Mouse (Mus musculus): ENCODE data around the gene Oxct2a. TPM values are rescaled to one million over a fixed set of nuclear protein-coding genes. Genes with fewer than 3 reads are reported as not detected.
A peak's percentile ranks its signal among the peaks of the same experiment; 100 is the strongest.
"Not testable (repeated sequence)": the region's sequence is repeated elsewhere in the genome, so short reads cannot be mapped to it uniquely, and the experiment has no call there.

Gene Oxct2a
- not detected in 2 replicates for total RNA-seq (2017)

DNA sequence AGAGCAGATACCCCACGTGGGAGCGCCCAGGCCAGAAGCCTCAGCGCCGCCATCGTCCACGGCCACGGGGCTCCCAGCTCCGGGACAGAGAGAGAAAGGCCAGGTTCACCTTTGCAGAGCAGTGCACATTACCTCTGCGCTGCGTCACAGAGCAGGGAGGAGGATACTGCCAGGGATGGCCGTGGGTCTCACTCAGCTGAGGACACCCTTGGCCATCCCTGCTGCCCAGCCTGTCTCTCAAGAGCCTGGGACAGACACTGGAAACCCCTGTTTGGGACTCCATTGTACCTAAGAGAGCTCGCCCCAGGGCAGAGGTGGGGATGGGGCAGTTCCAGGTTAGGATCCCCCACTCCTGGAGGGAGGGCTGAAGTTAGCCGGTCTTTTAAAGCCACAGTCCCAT, at the start of gene Oxct2a:
Gene Oxct2a, minus strand, starts transcription at position 101 of the 400 bp plus-strand sequence.
- no peak for ATAC-seq (ENCODE audit: extremely low read depth, insufficient number of reproducible peaks, low FRiP score, poor library complexity, severe bottlenecking)

- no peak for ATAC-seq (ENCODE audit: extremely low read depth, insufficient number of reproducible peaks, low FRiP score, poor library complexity, severe bottlenecking)
These were observed 40.1 kb upstream of the Oxct2a start for GRCm38 (mm10) chr4:123363555-123363954.

DNA sequence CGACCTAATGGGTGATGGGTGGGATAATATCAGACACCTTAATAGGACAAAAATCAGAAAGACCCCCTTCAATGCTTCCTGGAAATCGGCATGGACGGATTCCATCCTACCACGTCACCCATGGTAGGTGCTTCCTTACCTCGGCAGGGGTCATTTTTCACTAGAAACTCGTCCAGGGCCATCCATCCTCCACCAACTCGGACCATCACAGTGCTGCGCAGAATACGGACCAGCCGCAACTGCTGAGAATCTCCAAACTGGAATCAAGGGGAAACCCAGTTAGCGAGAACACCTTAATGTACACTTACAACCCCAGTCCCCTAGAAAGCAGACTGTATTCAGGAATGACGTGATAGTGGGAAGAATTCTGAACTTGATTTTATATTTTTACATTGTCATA, 37.3 kb upstream of the Oxct2a start:
- ATAC-seq (ENCODE audit: extremely low read depth, insufficient number of reproducible peaks, low FRiP score, poor library complexity, severe bottlenecking), result no peak

DNA sequence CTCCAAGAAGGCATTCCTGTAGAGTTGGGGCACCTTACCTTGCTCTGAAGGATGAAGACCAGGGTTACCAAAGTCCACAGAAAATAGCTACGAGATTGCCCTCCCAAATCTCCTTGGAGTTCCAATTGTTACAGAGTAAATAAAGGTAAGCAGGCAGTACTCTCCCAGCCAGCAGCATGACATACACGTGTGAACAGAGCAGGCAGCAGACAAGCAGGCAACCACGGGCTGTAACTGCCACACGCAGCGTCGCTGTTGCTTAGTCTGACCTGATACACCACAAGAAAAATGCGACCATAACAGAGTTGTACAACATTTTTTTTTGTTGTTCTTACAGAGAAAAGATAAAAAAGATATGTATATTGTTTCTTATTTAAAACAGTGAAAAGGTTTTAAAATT, 35.2 kb upstream of the Oxct2a start:
- no peak for ATAC-seq (ENCODE audit: extremely low read depth, insufficient number of reproducible peaks, low FRiP score, poor library complexity, severe bottlenecking)

- ATAC-seq (ENCODE audit: extremely low read depth, insufficient number of reproducible peaks, low FRiP score, poor library complexity, severe bottlenecking), result no peak
These were observed 32.5 kb upstream of the Oxct2a start for GRCm38 (mm10) chr4:123355941-123356340.

- peak; percentile 19; the same call in 1 of the 2 replicates for ATAC-seq (ENCODE audit: extremely low read depth, insufficient number of reproducible peaks, low FRiP score, poor library complexity, severe bottlenecking)
These were observed 29.9 kb upstream of the Oxct2a start for GRCm38 (mm10) chr4:123353271-123353877.

- ATAC-seq (ENCODE audit: extremely low read depth, insufficient number of reproducible peaks, low FRiP score, poor library complexity, severe bottlenecking), result no peak
These were observed 20.0 kb upstream of the Oxct2a start for GRCm38 (mm10) chr4:123343471-123343789.

DNA sequence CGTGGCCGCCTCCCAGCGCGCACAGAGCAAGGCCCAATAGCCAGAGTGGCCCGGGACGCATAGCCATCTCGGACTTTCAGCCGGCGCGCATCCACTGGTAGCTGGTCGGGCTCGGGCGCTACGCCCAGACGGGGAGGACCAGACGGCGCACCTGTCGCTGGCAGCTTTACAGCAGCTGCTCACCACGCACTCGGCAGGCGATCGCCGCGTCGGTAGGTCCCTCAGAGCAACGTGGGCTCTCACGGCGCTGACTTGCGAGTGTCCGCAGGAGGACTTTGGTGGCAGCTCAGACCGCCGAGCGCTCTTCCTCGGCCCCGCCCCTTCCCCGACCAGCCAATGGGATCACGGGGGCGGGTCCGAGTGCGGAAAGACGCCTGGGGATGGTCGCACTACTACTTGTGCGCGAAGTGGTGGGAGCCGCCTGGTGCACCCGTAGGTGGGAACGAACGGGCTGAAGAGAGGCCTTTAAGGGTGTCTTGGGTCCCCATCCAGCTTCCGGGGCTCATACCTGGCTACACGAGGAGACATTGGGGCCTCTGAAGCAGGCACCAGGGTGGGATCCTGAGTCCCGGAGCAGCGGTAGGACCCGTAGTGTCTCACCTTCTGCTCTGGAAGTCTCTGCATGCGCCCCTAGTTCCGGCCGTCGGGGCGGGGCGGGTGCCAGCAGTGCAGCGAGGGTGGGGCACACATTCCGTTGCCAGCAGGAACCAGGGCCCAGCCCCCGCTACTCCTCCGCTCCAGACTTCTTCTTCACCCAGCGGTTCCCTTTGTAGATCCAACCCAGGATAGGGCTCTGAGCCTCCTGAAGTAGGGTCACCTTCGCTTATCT, 19.4 kb upstream of the Oxct2a start, which contains the start of gene Bmp8a:
Gene Bmp8a, minus strand, starts transcription at position 611 of the 829 bp plus-strand sequence.
- ATAC-seq (ENCODE audit: extremely low read depth, insufficient number of reproducible peaks, low FRiP score, poor library complexity, severe bottlenecking), result peak; percentile 34; the same call in 1 of the 2 replicates

DNA sequence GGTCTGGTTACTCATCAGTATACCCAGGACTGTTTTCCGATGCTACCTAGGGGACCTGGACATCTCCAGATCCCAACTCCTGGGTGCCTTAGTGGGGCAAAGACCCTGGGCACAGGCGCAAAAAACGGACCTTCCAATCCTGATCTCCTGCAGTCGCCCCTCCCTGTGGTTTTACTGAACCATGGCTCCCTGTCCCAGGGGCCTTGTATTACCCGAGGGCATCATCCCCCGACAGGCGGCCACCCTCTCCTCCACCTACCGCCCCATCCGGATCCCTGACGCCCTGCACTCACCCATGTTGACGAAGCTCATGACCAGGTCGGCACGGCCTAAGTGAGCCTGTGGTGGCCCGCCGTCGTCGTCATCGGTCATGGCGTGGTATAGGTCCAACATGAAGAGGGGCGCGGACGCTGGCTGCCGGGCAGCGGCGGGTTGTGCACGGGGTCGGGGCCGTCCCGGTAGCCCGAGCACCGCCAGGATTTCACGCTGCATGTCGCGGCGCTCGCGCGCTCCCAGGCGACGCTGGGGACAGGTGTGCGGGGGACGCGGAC, 18.7 kb upstream of the Oxct2a start:
- ATAC-seq (ENCODE audit: extremely low read depth, insufficient number of reproducible peaks, low FRiP score, poor library complexity, severe bottlenecking), result no peak

- no peak for ATAC-seq (ENCODE audit: extremely low read depth, insufficient number of reproducible peaks, low FRiP score, poor library complexity, severe bottlenecking)
These were observed 16.8 kb upstream of the Oxct2a start for GRCm38 (mm10) chr4:123340232-123340631.

DNA sequence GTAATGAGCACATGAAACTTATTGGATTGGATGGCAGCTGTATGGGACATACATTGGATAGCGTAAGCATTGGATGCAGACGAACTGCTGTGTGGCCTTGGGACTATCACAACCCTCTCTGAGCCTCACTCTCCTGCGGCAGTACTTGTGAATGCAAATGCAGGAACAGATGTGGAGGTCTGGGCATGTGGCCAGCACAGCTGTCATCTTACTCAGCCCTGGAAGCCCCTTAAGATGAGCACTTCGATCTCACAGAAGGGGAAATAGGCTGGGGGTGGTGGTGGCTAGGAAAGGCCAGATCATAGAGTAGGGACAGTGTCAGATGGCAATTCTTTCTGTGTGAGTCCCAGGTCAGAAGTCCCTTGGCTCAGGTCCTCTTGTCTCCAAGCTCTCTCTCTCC, 14.3 kb upstream of the Oxct2a start:
- no peak for ATAC-seq (ENCODE audit: extremely low read depth, insufficient number of reproducible peaks, low FRiP score, poor library complexity, severe bottlenecking)

- no peak for ATAC-seq (ENCODE audit: extremely low read depth, insufficient number of reproducible peaks, low FRiP score, poor library complexity, severe bottlenecking)
These were observed 12.6 kb upstream of the Oxct2a start for GRCm38 (mm10) chr4:123335796-123336585.

GRCm38 (mm10) chr4:123335244-123335643, 11.8 kb upstream of the Oxct2a start:
- not testable (repeated sequence) for ATAC-seq (ENCODE audit: extremely low read depth, insufficient number of reproducible peaks, low FRiP score, poor library complexity, severe bottlenecking)

- ATAC-seq (ENCODE audit: extremely low read depth, insufficient number of reproducible peaks, low FRiP score, poor library complexity, severe bottlenecking), result no peak
These were observed 10.7 kb upstream of the Oxct2a start for GRCm38 (mm10) chr4:123334177-123334576.

GRCm38 (mm10) chr4:123333151-123333550, 9.7 kb upstream of the Oxct2a start:
- ATAC-seq (ENCODE audit: extremely low read depth, insufficient number of reproducible peaks, low FRiP score, poor library complexity, severe bottlenecking), result no peak

DNA sequence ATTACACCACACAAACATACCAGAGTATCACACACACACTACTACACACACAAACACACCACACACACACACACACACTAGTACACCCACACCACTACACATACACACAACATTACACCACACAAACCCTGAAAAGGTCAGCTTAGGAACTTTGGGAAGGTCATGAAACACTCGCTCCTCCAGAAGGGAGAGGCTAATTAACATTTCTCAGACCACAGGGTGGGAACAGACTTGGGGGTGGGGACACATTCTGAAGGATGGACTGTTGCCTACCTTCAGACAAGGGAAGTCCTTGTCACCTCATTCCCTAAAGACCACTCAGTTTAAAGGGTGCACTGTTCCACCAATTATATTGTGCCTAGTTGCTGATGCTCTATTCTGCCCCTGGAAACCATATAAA, 8.5 kb upstream of the Oxct2a start:
- ATAC-seq (ENCODE audit: extremely low read depth, insufficient number of reproducible peaks, low FRiP score, poor library complexity, severe bottlenecking), result not testable (repeated sequence)

DNA sequence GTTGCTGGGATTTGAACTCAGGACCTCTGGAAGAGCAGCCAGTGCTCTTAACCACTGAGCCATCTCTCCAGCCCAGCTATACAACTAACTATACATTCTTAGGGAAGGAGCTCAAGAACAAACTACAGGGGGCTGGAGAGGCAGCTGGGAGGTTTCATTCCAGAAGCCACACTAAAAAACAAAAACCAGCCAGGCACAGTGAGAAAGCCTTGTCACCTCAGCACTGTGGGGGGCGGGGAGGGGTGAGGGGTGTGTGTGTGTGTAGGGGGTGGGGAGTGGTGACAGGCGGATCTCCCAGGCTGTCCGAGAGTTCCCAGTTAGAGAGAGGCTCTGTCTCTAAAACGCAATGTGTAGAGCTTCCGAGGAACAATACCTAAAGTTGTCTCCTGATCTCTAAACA, 7.9 kb upstream of the Oxct2a start:
- no peak for ATAC-seq (ENCODE audit: extremely low read depth, insufficient number of reproducible peaks, low FRiP score, poor library complexity, severe bottlenecking)

- ATAC-seq (ENCODE audit: extremely low read depth, insufficient number of reproducible peaks, low FRiP score, poor library complexity, severe bottlenecking), result no peak
These were observed 5.5 kb upstream of the Oxct2a start for GRCm38 (mm10) chr4:123328946-123329345.

GRCm38 (mm10) chr4:123327630-123328029, 4.2 kb upstream of the Oxct2a start:
- ATAC-seq (ENCODE audit: extremely low read depth, insufficient number of reproducible peaks, low FRiP score, poor library complexity, severe bottlenecking), result no peak

Data from neutrophil, adult 5-6 weeks (primary cell).